Mouse (Mus musculus): ENCODE data around the gene Bet1l.

DNA sequence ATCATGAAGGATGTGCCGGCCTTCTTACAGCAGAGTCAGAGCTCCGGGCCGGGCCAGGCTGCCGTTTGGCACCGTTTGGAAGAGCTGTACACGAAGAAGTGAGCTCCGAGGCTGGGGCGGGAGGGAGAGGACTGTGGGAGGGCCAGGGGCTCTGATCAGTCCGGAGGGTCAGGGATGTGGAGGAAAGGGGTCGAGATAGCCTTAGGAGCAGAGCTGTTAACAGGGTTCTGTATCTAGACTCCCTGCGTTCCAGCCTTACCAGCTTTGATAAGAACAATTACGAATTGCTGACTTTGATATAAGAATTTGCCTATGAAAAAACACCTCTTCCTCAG is 25.1 kb upstream of the Bet1l start:
- TF ChIP-seq CTCF (IDR thresholded peaks at IDR 0.05; ENCODE audit: low read depth): no peak
- TF ChIP-seq EP300 (IDR thresholded peaks at IDR 0.05; ENCODE audit: low read depth): no peak
